Mouse (Mus musculus) C2C12 (cell line): ENCODE results near the gene Acot7. TPM values are rescaled to one million over a fixed set of nuclear protein-coding genes. Genes with fewer than 3 reads are reported as not detected.
A peak's percentile ranks its signal among the peaks of the same experiment; 100 is the strongest.

ENCODE experiments used
- H3K27me3 ChIP-seq: one replicate; pipeline ENCODE4 v1.6.1; 2011; ENCODE audit not compliant: control insufficient read depth, insufficient read depth, insufficient read length
- H3K36me3 ChIP-seq: one replicate; pipeline ENCODE4 v1.6.1; 2011; ENCODE audit not compliant: control insufficient read depth, insufficient read depth
- H3K4me3 ChIP-seq: one replicate; pipeline ENCODE4 v1.5.1; 2011; ENCODE audit warnings: mild to moderate bottlenecking, control low read depth; ENCODE audit not compliant: poor library complexity, insufficient read depth, severe bottlenecking
- H3K79me2 ChIP-seq: one replicate; pipeline ENCODE4 v1.6.1; 2011; ENCODE audit not compliant: control insufficient read depth, insufficient read depth
- H3K79me3 ChIP-seq: one replicate; pipeline ENCODE4 v1.6.1; 2011; ENCODE audit warnings: low read depth, control low read depth
- H3ac ChIP-seq: one replicate; pipeline ENCODE3; 2011; ENCODE audit warnings: low read depth; ENCODE audit not compliant: control insufficient read depth, insufficient read length
- CEBPB ChIP-seq: IDR thresholded peaks from one replicate; pipeline ENCODE4 v1.6.1; 2011; ENCODE audit warnings: low read depth, mild to moderate bottlenecking, control low read depth, moderate library complexity
- CTCF ChIP-seq: IDR thresholded peaks from one replicate; pipeline ENCODE4 v1.5.1; 2011; ENCODE audit not compliant: control insufficient read depth, insufficient read depth, insufficient read length
- FOSL1 ChIP-seq: IDR thresholded peaks from one replicate; pipeline ENCODE4 v1.8.0; 2011; ENCODE audit warnings: mild to moderate bottlenecking, low read length; ENCODE audit not compliant: poor library complexity, insufficient read depth, severe bottlenecking
- MAX ChIP-seq: IDR thresholded peaks from one replicate; pipeline ENCODE4 v1.6.1; 2011; ENCODE audit warnings: mild to moderate bottlenecking, control low read depth
- MYOD1 ChIP-seq: IDR thresholded peaks from one replicate; pipeline ENCODE4 v1.6.1; 2011; ENCODE audit warnings: low read depth; ENCODE audit not compliant: control insufficient read depth, insufficient read length
- MYOG ChIP-seq: IDR thresholded peaks from one replicate; pipeline ENCODE4 v1.6.1; 2011; ENCODE audit not compliant: control insufficient read depth, insufficient read length; ENCODE audit errors: extremely low read depth
- USF1 ChIP-seq: IDR thresholded peaks from one replicate; pipeline ENCODE4 v1.6.1; 2011; ENCODE audit warnings: low read depth, mild to moderate bottlenecking, control low read depth, moderate library complexity
- polyA plus RNA-seq: library from polyadenylated mRNA; unstranded; fragments of >200 nt; fragmentation: generic; extraction: Trizol; gene quantifications from one replicate; pipeline ENCODE4 v1.2.1, GENCODE M21; 2012; ENCODE audit warnings: missing spikeins

The Acot7 gene
- polyA plus RNA-seq, 1 experiment: 344 TPM

DNA sequence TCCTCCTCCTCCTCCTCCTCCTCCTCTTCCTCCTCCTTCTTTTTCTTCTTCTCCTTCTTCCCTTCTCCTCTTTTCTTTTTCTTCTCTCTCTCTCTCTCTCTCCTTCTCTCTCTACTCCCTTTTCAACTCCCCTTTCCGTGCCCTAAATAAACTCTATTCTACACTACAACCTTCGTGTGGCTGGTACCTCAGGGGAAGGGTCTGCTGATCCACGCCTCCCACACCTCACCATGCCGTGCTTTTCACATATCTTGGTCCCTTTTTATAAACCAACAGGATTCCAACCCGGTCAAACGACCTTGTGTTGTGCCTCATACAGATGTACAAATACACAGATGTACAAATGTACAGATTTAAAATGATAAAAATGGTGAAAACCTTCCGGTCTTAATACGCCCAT, 118.4 kb downstream of the Acot7 start:
- H3K27me3 ChIP-seq: peaks cover 19% of the 10 kb centered on the region
- H3K36me3 ChIP-seq: peaks cover 22% of the 10 kb centered on the region
- H3K79me3 ChIP-seq: peaks cover 13% of the 10 kb centered on the region
- peak overlapping the region; percentile 39 for H3K4me3 ChIP-seq
- TF ChIP-seq MYOG: no peak
- no peak for TF ChIP-seq CEBPB
- TF ChIP-seq USF1: no peak
- no peak for TF ChIP-seq CTCF
- TF ChIP-seq FOSL1: no peak
- TF ChIP-seq MAX: no peak
- TF ChIP-seq MYOD1: no peak
- peaks cover 26% of the 10 kb centered on the region for H3K79me2 ChIP-seq
- H3ac ChIP-seq: peak overlapping the region; percentile 69

DNA sequence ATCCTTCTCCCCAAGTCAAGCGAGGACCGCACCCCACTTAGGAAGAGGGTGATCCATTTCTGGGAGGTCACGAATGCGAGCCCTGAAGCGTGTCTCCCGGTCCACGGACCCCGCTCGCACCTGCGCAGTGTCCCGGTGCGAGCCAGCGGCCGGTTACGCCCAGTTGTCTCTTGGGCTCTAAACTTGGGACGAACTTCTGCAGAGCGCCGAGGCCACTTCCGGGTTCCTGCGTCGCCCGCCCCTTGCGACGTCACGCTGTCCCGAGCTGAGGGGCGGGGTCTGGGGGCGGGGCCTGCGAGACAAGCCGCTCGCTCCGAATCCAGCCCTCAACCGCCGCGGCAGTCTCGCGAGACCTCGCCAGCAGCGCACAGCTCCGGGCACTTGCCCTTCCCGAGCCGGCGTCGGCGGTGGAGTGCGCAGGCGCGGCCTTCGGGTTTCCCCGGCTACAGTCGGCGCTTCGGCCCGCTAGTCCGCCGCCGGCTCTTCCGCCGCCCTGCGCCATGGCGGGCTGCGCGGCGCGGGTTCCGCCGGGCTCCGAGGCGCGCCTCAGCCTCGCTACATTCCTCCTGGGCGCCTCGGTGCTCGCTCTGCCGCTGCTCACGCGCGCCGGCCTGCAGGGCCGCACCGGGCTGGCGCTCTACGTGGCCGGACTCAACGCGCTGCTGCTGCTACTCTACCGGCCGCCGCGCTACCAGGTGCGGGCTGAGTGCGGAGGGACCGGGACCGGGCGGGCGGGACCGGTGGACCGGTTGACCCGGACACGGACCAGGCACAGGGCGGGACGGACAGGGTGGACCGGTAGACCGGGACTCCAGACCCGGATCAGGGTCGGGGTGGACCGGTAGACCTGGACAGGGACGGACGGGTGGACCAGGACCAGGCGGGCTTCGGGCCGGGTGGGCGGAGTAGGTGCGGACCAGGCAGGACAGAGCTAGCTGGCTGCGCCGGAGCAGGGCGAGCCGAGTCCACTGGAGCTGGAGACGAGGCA, 119.2 kb downstream of the Acot7 start, which contains the start of gene Icmt:
Icmt (plus strand) TSS at position 354 of the 988 bp plus-strand sequence.
- Histone ChIP-seq H3K4me3 (peak within 1 kb of the TSS; percentile 80), H3K79me2 (peaks cover 26% of the 10 kb centered on the region)

DNA sequence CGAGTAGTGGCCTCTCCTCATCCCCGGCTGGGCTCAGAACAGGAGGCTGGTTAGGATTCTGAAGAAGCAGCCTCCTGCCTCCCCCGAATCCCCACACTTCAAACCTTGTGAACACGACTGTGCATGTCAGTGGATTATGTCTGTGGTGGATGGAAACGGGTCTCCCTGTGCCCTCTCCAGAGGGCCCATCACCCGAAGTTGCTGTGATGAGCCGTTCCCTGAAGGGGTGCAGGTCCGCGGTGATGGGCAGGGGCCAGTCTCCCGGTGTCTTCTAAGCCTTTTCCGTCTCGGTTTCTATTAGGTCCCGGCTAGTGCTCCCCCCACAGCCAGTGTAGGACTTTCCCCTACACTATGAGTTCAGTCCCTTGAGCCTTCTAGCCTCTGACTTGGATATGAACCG, 120.9 kb downstream of the Acot7 start:
- TF ChIP-seq MYOD1 (no peak), CTCF (no peak), MAX (no peak), FOSL1 (no peak), MYOG (no peak)
- H3K79me2 ChIP-seq: peaks cover 26% of the 10 kb centered on the region
- peaks cover 42% of the 10 kb centered on the region for H3K36me3 ChIP-seq
- H3K27me3 ChIP-seq: no peaks in the 10 kb centered on the region
- H3K79me3 ChIP-seq: peaks cover 13% of the 10 kb centered on the region
- no peak overlapping the region for H3K4me3 ChIP-seq
- H3ac ChIP-seq: no peak overlapping the region

More for the DNA sequence above, 119.2 kb downstream of the Acot7 start, which contains the start of gene Icmt:
- peaks cover 29% of the 10 kb centered on the region for H3K36me3 ChIP-seq
- TF ChIP-seq USF1: no peak
- H3ac ChIP-seq: peak within 1 kb of the TSS; percentile 93
- H3K27me3 ChIP-seq: peaks cover 14% of the 10 kb centered on the region
- H3K79me3 ChIP-seq: peaks cover 13% of the 10 kb centered on the region

DNA sequence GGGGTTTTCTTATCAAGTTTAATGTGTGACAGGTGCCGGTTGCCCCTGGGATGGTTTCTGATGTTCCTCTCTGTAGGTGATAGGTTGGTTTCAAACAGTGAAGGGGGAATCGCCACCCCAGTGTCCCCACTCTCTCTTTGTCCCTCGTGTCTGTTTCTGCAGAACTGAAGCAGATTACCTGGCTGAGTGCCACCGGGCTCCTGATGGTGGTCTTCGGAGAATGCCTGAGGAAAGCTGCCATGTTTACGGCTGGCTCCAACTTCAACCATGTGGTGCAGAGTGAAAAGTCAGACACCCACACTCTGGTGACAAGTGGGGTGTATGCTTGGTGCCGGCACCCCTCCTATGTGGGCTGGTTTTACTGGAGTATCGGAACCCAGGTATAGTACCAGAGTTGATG, 122.4 kb downstream of the Acot7 start:
- peaks cover 50% of the 10 kb centered on the region for H3K36me3 ChIP-seq
- no peak overlapping the region for H3ac ChIP-seq
- TF ChIP-seq USF1 (no peak), MYOD1 (no peak), MAX (no peak), FOSL1 (no peak), MYOG (no peak), CTCF (no peak)
- no peaks in the 10 kb centered on the region for H3K27me3 ChIP-seq
- H3K4me3 ChIP-seq: no peak overlapping the region
- H3K79me2 ChIP-seq: peaks cover 26% of the 10 kb centered on the region
- H3K79me3 ChIP-seq: peaks cover 13% of the 10 kb centered on the region

DNA sequence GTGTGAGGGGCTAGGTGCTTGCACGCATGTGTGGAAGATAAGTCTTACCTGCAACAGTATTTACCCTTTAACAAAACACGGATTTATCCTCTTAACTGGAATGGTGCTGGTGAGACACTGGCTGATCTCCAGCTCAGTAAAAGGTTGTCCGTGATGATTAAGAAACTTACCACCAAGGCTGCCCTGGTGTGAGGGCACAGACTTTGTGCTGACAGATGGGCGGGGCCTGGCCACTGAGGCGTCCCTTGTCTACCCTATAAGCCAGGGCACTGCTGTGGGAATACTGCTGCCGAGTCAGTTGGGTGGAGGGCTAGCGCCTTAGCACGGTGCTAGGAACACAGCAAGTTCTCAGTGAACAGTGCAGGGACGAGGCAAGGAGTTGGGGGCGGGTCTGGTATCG, 124.1 kb downstream of the Acot7 start:
- Histone ChIP-seq H3K4me3 (no peak overlapping the region), H3K36me3 (peaks cover 50% of the 10 kb centered on the region), H3K79me2 (peaks cover 26% of the 10 kb centered on the region), H3K79me3 (peaks cover 13% of the 10 kb centered on the region), H3ac (no peak overlapping the region), H3K27me3 (no peaks in the 10 kb centered on the region)
- TF ChIP-seq MYOG (no peak), MYOD1 (no peak), CEBPB (no peak), MAX (no peak), CTCF (no peak), USF1 (no peak), FOSL1 (no peak)

DNA sequence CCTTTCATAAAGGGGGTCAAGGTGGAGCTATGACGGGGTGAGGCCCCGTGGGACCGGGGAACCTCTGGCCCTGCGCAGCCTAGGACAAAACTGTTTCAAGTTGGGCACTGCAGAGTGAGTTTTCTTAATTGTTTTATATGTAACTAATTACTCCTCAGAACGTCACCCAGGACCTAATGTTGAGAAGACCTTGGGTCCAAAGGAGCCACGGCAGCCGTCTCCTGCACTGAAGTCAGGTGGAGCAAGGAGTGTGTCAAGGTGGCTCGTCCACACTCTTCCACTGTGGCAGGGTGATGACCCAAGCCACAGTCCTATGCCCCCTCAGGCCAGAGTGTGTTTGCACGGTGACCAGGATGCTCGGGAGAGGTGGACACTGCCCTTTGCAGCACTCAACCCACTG, 125.2 kb downstream of the Acot7 start:
- Histone ChIP-seq H3ac (no peak overlapping the region), H3K36me3 (peaks cover 50% of the 10 kb centered on the region), H3K79me3 (peaks cover 7% of the 10 kb centered on the region), H3K4me3 (no peak overlapping the region), H3K79me2 (peaks cover 17% of the 10 kb centered on the region), H3K27me3 (no peaks in the 10 kb centered on the region)
- TF ChIP-seq CEBPB (no peak), FOSL1 (no peak), MAX (no peak), MYOD1 (no peak)
